Mouse (Mus musculus): ENCODE results near the gene Fxn.

Fxn gene

DNA sequence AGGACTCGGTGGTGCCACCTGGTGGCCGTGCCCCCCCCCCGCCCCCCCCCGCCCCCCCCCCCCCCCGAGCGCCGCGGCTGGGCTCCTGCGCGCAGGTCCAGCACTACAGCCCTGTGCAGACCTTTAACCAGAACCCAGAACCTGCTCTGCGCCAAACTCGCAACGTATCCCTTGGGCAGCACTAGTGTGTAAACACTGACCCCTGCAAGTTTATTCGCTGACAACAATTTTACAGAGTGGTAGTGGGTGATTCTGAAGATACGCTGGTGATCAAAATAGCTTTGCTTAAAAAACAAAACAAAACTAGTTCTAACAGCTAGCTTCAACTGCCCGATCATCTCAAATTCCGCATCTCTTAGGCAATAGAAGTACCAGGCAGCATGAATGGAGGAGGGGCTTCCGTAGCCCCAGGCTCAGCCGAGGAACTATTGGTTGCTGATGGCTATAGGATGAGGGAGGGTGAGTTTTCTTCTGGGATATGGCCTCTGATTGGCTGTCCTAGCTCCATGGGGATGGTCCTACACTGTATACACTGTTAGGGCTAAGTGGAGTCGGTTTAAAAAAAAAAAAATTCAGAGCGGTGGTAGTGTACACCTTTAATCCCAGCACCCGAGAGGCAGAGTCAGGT lies at the start of gene Fxn:
Gene Fxn (minus strand): TSS at position 5 of the 628 bp plus-strand sequence.
- peak; percentile 38 for DNase-seq

DNA sequence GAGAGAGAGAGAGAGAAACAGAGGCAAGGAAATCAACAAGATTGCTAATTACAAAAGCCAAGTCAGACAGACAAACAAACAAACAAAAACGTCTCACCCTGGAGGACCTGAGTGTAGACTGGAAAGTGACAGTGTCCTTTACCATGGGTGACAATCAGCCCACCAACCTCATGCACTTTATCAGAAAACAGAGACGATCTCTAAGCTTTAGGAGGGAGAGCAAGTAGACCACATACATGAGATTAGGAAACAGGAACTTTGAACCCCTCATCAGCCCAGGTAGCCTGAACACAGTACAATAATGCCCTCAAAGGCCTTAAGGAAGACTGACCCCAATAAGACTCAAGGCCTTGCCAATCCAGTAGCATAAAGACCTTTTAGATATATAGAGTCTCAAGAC lies 47.5 kb upstream of the Fxn start:
- DNase-seq, result no peak

DNA sequence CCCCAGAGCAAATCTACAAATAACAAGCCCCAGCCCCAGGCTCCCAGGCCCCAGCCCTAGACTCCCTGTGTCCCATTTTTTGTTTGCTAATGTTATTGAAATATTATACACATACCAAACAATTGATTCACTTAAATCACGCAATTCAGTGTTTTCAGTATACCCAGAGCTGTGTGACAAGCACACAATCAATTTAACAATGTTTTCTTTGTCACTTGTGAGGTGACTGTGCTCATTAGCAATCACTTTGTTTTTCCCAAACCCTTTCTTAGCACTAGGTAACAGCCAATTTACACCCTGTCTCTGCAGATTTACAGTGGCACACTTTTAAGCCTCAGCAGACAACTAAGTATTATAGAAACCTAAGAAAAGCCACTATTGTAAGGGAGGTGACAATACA lies 46.6 kb upstream of the Fxn start:
- no peak for DNase-seq

DNA sequence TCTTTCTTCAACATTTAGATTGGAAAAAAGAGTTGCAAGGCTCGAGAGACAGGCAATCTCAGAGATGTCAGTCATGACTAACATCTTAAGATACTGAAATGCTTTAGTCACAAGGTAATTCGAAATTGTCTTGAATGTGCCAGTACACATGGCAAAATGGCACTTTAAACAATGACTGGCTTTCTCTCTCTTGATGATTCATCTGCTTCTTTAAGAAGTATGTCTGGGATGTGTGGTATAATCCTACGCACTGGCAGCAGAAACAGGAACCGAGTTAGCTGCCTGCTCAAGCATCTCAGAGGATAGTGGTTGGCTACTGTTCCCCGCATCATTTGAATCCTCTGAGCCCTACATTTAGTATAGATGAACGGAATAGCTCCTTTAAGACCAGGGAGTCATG lies 45.3 kb upstream of the Fxn start:
- DNase-seq, result peak; percentile 18

DNA sequence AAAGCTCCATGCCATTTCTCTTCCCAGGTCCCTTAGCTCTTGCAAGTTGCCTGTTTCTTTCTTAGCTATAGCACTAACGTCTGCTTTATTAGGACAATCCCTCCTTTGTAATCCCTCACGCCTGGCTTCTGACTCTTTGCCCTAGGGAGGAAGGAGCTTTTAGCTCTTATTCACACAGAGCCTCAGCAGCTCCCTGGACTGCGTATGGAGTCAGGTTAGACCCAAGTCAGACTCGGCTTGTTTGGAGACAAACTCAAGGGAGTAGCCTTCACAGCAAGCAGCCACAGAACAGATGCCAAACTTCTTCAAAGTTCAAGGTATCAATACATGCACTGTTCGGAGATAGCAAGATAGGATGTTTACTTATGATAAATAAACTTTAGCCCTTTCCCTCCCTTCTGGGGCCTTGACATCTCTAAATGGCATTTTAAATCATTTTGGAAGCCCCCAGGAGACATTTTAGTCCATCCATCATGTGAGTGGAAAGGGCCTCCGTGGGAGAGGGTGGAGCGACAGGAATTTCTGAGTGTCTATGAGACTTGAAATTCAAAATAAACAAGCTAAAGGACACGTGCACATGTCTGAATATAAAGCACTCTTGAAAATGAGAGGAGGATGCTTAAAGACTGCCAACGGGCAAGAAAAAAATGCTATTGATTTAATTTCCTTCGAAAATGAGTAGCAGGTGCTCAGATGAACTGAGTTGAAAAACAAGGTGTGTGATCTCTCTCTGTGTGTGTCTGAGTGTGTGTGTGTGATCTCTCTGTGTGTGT lies 43.6 kb upstream of the Fxn start:
- DNase-seq, result no peak

DNA sequence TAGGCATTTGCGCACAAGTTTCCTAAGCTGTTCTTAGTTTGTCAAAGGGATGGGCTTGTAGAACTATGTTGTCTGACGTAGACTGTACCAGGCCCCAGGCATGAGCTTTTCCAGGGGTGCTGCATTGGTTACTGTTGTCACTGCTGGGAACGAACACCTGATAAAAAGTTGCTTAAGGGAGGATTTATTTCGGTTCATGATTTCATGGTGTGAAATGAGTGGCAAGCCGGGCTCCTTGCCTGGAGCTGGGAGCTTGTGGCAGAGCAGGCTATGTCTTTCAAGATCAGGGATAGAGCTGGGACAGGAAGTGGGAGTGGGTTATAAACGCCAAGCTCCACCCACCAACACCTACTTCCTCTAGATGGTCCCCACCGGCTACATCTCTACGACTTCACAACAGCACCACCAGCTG lies 41.5 kb upstream of the Fxn start:
- DNase-seq, result no peak

DNA sequence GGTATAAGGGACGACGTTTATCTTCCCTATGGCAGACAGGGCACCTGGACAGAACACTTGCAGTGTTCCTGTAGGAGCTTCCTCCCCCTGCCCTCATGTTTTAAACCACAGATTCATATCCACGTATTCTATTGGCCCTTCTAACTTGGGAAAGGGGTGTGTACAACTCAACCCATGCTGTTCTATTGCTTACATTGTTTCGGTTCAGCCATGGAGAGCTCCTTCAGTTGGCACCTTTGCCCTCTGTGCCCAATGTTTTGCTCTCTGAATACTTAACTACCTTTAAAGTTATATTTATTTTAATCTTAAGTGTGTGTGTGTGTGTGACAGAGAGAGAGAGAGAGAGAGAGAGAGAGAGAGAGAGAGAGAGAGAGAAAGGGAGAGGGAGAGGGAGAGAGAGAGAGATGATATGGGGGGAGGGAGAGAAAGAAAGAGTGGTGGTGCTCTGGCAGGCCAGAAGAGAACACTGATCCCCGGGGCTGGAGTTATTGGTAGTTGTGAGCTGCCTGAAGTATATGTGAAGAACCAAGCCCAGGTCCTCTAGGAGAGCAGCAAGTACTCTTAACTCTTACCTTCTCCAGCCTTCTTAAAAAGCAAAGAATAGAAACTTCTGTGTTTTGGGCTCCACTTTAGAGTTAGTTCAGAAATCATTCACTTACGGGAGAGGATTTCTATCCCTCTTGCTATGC lies 41.0 kb upstream of the Fxn start:
- no peak for DNase-seq

DNA sequence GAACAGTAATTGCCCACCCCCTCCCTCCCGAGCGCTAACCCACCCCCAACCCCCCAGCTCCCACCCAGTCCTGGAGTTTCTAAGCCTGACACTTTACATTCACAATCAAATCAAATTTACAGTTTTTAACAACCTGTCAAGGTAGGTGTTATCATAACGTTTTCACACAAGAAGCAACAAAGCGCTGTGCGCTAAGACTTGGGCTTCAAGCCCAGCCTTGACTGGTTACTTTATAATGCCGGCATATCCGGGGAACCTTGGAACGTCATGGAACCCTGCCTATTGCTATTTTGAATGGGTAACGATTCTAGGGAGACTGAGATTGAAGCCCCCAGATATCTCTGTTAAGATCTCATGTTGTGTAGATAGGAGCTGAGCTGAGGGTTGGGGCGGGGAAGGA lies 37.8 kb upstream of the Fxn start:
- DNase-seq, result no peak

DNA sequence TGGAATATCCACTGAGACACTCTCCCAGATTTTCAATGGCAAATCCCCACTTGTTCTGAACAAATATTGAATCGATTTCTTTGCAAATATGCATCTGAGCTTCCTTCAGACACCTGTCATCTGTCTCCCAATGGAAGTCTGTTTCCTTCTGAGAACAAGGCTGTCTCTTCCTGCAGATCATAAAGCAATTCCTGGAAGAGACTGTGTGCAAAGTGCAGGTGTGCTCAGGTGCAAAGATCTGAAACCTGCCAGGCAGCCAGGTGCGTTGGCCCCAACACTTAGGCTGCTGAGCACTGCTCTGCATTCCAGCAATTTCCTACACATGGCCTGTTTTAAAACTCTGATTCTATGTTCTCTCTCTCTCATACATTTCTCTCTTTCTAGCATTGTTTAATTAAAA lies 37.3 kb upstream of the Fxn start:
- DNase-seq, result no peak

DNA sequence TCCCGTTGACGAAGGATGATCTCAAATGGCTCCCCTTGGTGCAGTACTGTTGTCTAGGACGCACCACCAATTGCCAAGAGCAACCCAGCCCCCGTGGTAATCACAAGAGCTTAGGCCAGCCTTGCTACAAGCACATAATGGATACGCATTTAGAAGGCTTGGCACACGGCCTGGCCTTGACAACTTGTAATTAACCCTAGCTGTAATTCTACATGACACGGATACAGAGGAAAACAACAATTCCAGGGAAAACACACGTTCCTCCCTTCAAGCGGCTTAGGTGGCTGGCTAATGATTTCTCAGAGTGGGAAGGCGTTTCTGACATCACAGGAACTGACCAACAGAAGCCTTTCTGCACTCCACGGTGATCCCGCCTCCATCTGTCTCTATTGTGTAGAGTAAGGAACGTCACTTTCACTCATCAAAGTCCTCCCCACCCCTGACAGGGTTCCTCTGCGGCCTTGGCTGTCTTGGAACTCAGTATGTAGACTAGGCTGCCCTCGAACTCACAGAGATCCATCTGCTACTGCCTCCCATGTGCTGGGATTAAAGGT lies 36.7 kb upstream of the Fxn start:
- no peak for DNase-seq

DNA sequence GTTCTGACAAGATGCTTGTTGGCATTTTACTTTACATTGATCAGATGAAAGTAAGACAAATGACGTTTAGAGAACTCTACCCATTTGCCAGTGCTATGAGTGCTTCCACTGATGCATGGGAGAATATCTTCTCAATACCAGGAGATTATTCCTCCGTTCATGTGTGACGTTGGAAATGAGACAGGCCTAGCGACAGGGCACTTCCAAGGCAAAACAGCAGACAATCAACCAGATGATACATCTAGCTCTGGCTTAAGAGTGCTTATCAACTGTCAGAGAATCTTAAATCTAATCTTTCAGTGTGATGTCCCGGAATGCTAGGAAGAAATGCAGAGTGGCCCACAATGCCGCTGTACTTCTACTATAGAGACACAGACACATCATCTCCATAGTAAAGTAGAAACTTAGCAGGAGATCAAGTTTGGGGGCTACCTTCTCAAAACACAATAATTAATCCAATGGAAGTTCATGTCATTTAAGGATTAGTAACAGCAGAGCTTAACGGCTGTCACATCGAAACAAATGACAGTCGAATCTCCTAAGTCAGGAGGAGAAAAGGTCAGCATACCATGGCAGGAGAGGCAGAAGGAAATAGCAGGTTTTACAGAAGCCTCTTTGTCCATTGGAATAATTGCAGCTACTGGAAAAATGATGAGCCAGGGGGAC lies 35.8 kb upstream of the Fxn start:
- DNase-seq, result no peak

DNA sequence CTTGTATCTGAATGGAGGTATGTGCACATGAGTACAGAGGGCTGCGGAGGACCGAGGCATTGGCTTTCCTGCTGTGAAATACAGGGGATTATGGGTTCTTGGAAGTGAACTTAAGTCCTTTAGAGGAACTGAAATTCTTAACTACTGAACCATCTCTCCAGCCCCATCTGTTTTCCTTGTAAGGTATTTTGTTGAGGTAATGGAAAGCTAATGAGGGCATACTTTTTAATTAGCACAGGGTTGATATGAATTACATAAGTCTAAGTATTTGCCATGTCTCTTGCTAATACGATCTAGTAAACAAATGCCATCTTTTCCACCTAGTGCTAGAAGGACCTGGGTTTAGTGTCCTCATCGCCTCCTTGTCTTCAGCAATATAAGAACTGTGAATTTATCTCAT lies 34.8 kb upstream of the Fxn start:
- no peak for DNase-seq

DNA sequence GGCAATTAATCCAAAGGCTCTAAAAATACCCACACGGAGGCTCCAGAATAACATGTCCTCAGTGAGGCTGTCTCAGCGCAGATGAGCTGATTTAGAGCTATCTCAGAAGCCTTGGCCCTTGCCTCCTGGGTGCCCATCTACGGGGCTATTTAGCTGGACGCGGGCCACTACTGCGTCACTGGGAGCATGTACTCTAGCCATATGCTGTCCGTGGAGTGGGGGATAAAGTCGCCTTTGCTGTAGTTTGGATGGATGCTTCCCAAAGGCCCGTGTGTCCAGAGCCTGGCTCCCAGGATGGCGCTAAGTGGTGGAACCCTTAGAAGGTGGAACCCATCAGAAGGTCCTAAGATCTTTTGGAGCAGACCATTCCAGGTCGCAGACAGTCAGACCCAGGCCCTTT lies 34.3 kb upstream of the Fxn start:
- DNase-seq, result no peak

DNA sequence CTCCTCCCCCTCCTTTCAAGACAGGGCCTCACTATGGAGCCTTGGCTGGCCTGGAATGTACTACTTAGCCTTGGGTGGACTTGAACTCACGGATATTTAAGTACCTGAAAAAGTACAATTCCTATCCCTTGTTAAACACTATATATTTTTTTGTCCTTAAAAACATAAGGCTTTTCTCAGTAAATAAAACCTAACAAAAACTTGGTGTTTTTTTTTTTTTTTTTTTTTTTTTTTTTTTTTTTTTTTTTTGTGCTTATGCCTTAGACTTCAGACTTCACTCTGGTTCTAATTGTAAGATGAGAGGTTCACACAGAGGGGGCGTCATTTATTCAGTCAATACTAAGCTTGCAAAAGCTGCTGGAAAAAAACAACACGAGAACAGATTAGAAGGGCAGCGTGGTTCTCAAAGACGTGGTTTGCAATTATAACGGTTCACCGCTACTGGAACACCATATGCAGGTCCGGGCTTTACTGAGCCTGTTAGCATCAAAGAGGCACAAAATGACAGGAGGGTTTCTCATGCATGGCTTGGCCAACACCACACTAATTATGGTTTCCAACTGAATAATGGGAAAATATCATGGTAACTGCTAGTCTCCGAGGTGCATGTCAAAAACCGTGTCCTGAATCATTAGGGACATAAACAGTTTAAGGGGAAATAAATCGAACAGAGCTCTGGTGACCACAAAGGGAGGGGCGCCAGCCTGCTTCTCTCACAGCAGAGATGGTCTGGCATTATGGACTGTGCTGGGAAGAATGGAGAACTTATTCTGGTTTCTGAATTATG lies 32.3 kb upstream of the Fxn start:
- no peak for DNase-seq

DNA sequence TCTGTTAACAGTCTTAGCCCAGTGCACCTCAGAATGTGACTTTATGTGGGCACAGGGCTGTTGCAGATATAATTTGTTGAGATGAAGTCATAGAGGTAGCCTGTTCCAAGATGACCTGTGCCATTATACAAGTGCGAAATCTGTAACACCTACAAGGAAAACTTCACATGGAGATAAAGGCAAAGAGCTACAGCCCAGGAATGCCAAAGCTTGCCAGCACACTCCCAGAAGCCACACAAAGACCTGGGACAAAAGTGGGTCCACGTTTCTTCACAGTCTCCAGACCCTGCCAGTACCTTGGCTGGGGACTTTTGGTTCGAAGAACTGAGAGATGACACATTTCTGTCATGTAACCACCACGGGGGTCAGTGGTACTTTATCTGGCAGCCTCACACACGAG lies 31.6 kb upstream of the Fxn start:
- no peak for DNase-seq

DNA sequence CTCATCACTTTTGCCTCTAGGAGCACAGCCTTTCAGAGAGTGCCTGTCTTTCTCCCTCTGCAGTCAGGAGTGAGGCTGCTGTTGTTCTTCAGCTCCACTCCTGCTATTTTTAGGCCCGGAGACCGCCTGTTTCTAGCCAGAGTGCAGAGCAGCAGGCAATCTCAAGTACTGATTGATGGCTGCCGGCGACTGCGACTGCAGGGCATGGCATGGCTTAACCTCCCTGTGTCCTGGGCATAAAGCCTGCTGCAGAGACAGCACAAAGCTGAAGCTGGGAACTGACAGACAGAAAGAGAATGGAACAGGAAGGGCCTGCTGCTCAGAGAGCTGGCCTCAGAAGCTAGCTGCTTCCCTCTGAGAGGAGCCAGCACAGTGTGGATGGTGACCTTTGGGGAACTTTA lies 27.9 kb upstream of the Fxn start:
- DNase-seq, result peak; percentile 42

DNA sequence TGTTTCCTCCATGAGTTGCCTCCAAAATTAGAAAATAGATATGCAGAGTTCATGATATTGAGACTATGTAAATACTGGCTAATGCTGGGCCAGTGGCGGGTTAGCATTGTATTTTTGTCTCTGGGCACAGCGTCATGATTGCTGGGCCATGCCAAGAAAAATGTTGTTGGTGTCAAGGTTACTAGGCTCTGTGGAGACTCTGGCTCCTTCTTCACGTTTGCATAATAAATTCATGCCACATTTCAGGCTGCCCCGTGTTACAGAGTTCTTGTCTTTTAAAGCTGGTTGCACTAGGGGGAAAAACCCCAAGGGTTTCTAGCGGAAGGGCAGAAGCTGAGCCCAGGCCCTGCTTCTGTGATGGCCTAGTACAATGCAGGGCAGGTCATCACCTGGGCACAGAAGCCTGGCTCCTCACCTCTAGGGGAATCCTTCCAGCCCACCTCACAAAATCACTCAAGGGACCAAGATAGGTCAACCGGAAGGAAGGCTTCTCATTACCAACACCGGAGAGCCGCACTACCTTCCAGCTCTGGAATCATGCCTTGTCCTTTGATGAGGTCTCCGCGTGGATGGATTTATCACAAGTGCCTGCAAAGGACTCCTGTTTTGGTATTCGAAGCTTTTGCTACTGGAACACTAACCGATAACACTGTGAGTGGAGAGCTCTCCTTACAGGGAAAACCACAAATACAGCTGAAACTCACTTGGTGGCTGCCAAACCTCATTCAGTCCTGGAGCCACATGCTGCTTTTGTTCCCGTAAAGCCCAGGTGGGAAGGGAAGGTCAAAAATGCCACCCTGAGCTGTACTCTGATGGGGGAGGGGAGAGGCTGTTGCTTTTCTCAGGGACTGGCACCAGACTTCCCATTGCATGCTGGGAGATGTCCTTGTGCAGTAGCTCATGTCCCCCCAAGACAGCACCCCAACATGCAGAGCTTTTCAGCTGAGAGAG lies 27.1 kb upstream of the Fxn start:
- DNase-seq, result no peak

DNA sequence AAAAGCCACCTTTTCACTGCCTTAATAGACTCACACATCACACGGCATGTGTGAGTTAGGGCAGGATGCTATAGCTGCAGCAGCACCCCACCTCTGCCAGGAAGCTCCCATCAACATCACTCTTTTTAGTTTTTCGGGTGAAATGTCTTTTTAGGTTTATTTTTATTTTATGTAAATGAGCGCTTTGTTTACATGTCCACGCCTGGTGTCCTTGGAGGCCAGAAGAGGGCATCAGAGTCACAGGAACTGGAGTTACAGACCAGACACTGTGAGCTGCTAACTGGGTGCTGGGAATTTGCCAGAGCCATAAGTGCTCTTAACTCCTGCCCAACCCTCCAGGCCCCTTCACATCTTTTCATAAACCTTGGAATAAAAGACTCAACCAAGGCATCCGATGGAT lies 25.9 kb upstream of the Fxn start:
- no peak for DNase-seq

DNA sequence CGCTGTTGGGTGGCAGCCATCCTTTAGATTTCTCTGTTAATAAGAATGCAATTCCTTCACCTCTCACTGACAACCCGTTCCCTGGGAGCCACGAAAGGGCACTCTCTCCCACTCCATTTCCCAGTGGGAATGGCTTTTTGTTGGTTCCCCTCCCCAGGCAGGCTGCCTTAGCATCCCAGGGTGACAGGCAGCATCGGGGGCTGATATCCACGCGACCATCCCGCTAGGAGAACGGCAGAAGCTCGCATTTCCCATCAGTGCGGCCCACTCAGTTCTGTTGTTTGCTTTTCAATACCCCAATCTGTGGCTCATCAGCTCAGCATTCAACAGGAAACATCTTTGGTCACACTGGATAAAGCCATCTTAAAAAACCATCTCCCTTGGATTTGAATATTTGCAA lies 21.8 kb upstream of the Fxn start:
- no peak for DNase-seq

DNA sequence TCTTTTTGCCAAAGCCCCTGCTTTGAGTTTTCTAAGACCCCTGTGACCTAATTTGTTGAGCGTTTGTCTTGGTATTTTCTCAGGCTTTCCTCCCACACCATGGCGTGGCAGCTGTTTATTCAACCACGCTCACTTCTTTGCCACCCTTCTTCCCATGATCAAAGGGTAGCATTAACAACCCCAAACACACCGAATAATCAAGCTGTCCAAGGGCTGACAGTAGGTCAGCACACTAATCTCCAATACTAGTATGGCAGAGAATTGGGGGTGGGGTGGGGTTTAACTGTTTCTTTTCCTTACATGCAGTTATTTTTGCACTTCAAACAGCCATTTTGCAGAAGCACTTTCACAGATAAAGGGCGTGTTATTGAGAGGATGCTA lies 21.4 kb upstream of the Fxn start:
- DNase-seq, result no peak

DNA sequence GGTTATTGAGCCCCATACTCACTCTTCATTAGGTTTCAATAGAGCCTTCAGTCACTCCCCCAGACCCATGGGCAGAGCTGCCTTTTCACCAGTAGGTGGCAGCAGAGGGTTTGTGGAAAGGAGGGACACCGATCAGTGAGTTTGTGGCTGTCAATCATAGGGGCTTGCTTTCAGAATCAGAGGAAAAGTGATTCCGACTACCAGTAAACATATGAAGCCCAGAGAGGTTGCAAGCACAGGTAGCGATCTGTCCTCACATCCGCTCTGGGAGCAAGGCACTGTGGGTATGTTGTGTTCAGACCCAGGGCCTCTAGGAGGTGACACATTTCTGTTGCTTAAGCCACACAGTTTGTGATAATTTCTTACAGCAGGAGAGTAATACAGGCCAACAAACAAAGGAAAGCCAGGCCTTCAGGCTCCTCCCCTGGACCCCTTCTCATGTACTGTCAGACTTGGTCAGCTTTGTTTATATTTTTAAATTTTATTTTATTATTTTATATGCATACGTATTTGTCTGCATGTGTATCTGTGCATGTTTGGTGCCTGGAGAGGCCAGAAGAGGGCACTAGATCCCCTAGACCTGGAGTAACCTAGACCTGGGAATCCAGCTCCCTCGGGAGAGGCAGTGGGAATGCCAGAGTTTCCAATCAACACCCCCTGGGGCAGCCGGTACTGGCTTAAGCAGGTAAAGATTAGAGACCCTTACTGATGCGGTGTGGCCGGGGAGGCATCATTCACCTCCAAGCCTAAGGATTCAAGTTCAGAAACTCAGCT lies 20.8 kb upstream of the Fxn start:
- DNase-seq, result peak; percentile 49

Measured in right cerebral cortex, postnatal 25 days (tissue).